Mouse (Mus musculus) testis, adult 10 weeks (tissue): Measurements from ENCODE around the gene Xpo4. TPM values are rescaled to one million over a fixed set of nuclear protein-coding genes. Genes with fewer than 3 reads are reported as not detected.

Experiments
- polyA plus RNA-seq: library from polyadenylated mRNA; stranded (reverse); fragments of 350-450 nt; fragmentation: Illumina TruSeq; extraction: RNeasy Lipid Tissue Mini Kit (QIAGEN cat#74804); gene quantifications from one replicate; pipeline ENCODE4 v1.2.3, GENCODE M21; 2014; ENCODE audit warnings: low read depth, low replicate concordance

Xpo4 gene
- polyA plus RNA-seq, result 48.4 TPM

GRCm38 (mm10) chr14:57664822-57665627, at the start of gene Xpo4:
Gene Xpo4 (minus strand): TSS chr14:57665430.

GRCm38 (mm10) chr14:57571155-57572133, 93.8 kb downstream of the Xpo4 start, which contains the start of gene Eef1akmt1:
Gene Eef1akmt1 (minus strand): TSS chr14:57571612.

Other genes starting within 250 kb of the Xpo4 start
- gene Ift88, start 241.4 kb downstream of the Xpo4 start, polyA plus RNA-seq, result 142 TPM
- 6.6 TPM for gene Il17d, start 140.7 kb downstream of the Xpo4 start, polyA plus RNA-seq
- gene Eef1akmt1, start 93.8 kb downstream of the Xpo4 start, polyA plus RNA-seq, result 8.3 TPM
- gene Gm49361, start 80.7 kb upstream of the Xpo4 start, polyA plus RNA-seq, result not detected
- gene Lats2, start 93.0 kb upstream of the Xpo4 start, polyA plus RNA-seq, result 105 TPM
- gene Sap18, start 132.8 kb upstream of the Xpo4 start, polyA plus RNA-seq, result 285 TPM
- gene Ska3, start 160.8 kb upstream of the Xpo4 start, polyA plus RNA-seq, result 12.7 TPM
- gene Mrpl57, start 160.8 kb upstream of the Xpo4 start, polyA plus RNA-seq, result 78.0 TPM
- 57.2 TPM for gene Zdhhc20, start 224.8 kb upstream of the Xpo4 start, polyA plus RNA-seq